Mouse (Mus musculus): ENCODE measurements around the gene Gm20388.

Gene Gm20388

GRCm38 (mm10) chr8:124316466-124317136, 4406.0 kb downstream of the Gm20388 start:
- DNase-seq (ENCODE audit: low read depth in 2 of 2, low spot score in 2 of 2) = no peak

- peak in 1 of 2 experiments; percentile 15 for DNase-seq (ENCODE audit: low read depth in 2 of 2, low spot score in 2 of 2)
Measured at GRCm38 (mm10) chr8:124317191-124317682, 4406.6 kb downstream of the Gm20388 start.

GRCm38 (mm10) chr8:124317821-124318220, 4407.2 kb downstream of the Gm20388 start:
- DNase-seq (ENCODE audit: low read depth in 2 of 2, low spot score in 2 of 2) = peak; percentile 73 to 78

- no peak for DNase-seq (ENCODE audit: low read depth in 2 of 2, low spot score in 2 of 2)
Measured at GRCm38 (mm10) chr8:124318612-124319315, 4408.1 kb downstream of the Gm20388 start.

- peak in 1 of 2 experiments; percentile 32 for DNase-seq (ENCODE audit: low read depth in 2 of 2, low spot score in 2 of 2)
Measured at GRCm38 (mm10) chr8:124319316-124319652, 4408.6 kb downstream of the Gm20388 start.

- DNase-seq (ENCODE audit: low read depth in 2 of 2, low spot score in 2 of 2) = no peak
Measured at GRCm38 (mm10) chr8:124321227-124321840, 4410.7 kb downstream of the Gm20388 start.

- no peak for DNase-seq (ENCODE audit: low read depth in 2 of 2, low spot score in 2 of 2)
Measured at GRCm38 (mm10) chr8:124323356-124323755, 4412.7 kb downstream of the Gm20388 start.

GRCm38 (mm10) chr8:124328259-124328658, 4417.6 kb downstream of the Gm20388 start:
- no peak for DNase-seq (ENCODE audit: low read depth in 2 of 2, low spot score in 2 of 2)

GRCm38 (mm10) chr8:124329690-124330089, 4419.0 kb downstream of the Gm20388 start:
- DNase-seq (ENCODE audit: low read depth in 2 of 2, low spot score in 2 of 2) = no peak

- DNase-seq (ENCODE audit: low read depth in 2 of 2, low spot score in 2 of 2) = no peak
Measured at GRCm38 (mm10) chr8:124330433-124330832, 4419.8 kb downstream of the Gm20388 start.

- DNase-seq (ENCODE audit: low read depth in 2 of 2, low spot score in 2 of 2) = no peak
Measured at GRCm38 (mm10) chr8:124331094-124331493, 4420.5 kb downstream of the Gm20388 start.

GRCm38 (mm10) chr8:124331706-124332105, 4421.1 kb downstream of the Gm20388 start:
- no peak for DNase-seq (ENCODE audit: low read depth in 2 of 2, low spot score in 2 of 2)

GRCm38 (mm10) chr8:124336302-124336701, 4425.7 kb downstream of the Gm20388 start:
- DNase-seq (ENCODE audit: low read depth in 2 of 2, low spot score in 2 of 2) = no peak

GRCm38 (mm10) chr8:124339742-124340141, 4429.1 kb downstream of the Gm20388 start:
- no peak for DNase-seq (ENCODE audit: low read depth in 2 of 2, low spot score in 2 of 2)

- DNase-seq (ENCODE audit: low read depth in 2 of 2, low spot score in 2 of 2) = no peak
Measured at GRCm38 (mm10) chr8:124340360-124341068, 4429.9 kb downstream of the Gm20388 start.

GRCm38 (mm10) chr8:124343151-124343550, 4432.5 kb downstream of the Gm20388 start:
- no peak for DNase-seq (ENCODE audit: low read depth in 2 of 2, low spot score in 2 of 2)

GRCm38 (mm10) chr8:124343991-124344390, 4433.4 kb downstream of the Gm20388 start:
- no peak for DNase-seq (ENCODE audit: low read depth in 2 of 2, low spot score in 2 of 2)

- DNase-seq (ENCODE audit: low read depth in 2 of 2, low spot score in 2 of 2) = no peak
Measured at GRCm38 (mm10) chr8:124345098-124345497, 4434.5 kb downstream of the Gm20388 start.

GRCm38 (mm10) chr8:124346852-124347523, 4436.3 kb downstream of the Gm20388 start:
- peak; percentile 51 to 65 for DNase-seq (ENCODE audit: low read depth in 2 of 2, low spot score in 2 of 2)

GRCm38 (mm10) chr8:124348087-124348486, 4437.4 kb downstream of the Gm20388 start:
- no peak for DNase-seq (ENCODE audit: low read depth in 2 of 2, low spot score in 2 of 2)

- DNase-seq (ENCODE audit: low read depth in 2 of 2, low spot score in 2 of 2) = peak; percentile 72
Measured at GRCm38 (mm10) chr8:124349663-124350062, 4439.0 kb downstream of the Gm20388 start.
